In the genomic region with DNA sequence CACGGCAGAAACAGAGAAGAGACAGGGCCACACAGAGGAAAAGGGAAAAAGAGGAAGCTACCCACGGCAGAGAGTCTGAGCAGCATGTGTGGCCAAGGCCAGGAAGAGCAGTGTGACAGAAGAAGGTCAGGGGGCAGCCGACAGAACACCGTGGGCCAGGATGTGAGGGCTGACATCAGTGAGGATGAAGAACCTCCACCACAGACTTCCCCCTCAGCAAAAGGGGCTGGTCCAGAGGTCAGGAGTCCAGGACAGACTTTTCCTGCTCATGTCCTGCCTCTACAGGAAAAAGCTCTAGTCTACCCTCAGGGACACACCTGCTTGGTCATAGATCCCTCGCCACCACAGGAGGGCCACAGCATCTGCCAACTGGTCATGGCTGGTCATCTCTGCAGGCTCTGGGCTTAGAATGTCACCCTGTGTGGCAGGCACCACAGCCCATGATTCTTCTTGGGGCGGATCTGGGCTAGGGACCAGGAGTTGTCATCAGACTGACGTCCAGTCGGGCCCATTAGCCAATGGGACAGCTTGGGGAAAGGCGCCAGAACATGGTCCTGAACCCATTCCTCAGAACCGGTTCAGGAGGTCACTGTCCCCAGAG, we compare ENCODE assay signal across 9 mouse cellular contexts.
DNase-seq lines count a peak whose midpoint lies in the region; ATAC-seq lines count a peak whose summit lies in the region.
"Had no signal": no experiment of that assay in that cellular context is flagged by ENCODE, and none has a peak within 500 bp of the region (broad histone marks: within the 10 kb centered on the region; RNA-seq: fewer than 3 reads in every experiment).

No protein-coding gene starts in this region.

- peaks cover 22% of the 10 kb centered on the region for H3K4me1 ChIP-seq in midbrain, embryonic 10.5 days
- H3K4me1 ChIP-seq in midbrain, embryonic 16.5 days (ENCODE audit: control insufficient read depth, insufficient read depth, low read length), result peaks cover 10% of the 10 kb centered on the region
- peaks cover 61% of the 10 kb centered on the region for H3K4me1 ChIP-seq in kidney, embryonic 15.5 days
- peaks cover 11% of the 10 kb centered on the region for H3K4me1 ChIP-seq in forebrain, embryonic 13.5 days

- H3K4me3 ChIP-seq in midbrain, embryonic 10.5 days, result no peak overlapping the region
- H3K4me3 ChIP-seq in midbrain, embryonic 16.5 days (ENCODE audit: low read depth, low read length), result no peak overlapping the region
- no peak overlapping the region for H3K4me3 ChIP-seq in kidney, embryonic 15.5 days (replicated peaks)
- no peak overlapping the region for H3K4me3 ChIP-seq in forebrain, embryonic 13.5 days

- 77% methylated on average over 10 of the region's 10 CpGs for WGBS in midbrain, embryonic 10.5 days
- WGBS in midbrain, embryonic 16.5 days, result 82% methylated on average over 10 of the region's 10 CpGs
- 54% methylated on average over 10 of the region's 10 CpGs for WGBS in kidney, embryonic 15.5 days
- WGBS in forebrain, embryonic 13.5 days, result 88% methylated on average over 10 of the region's 10 CpGs

- no peaks in the 10 kb centered on the region for H3K27me3 ChIP-seq in midbrain, embryonic 10.5 days (ENCODE audit: low read depth, poor library complexity, severe bottlenecking)
- no peaks in the 10 kb centered on the region for H3K27me3 ChIP-seq in midbrain, embryonic 16.5 days (ENCODE audit: control insufficient read depth, insufficient read depth, low read depth, low read length)
- no peaks in the 10 kb centered on the region for H3K27me3 ChIP-seq in kidney, embryonic 15.5 days
- no peaks in the 10 kb centered on the region for H3K27me3 ChIP-seq in forebrain, embryonic 13.5 days

- H3K4me2 ChIP-seq in midbrain, embryonic 16.5 days (ENCODE audit: low read length), result no peak overlapping the region
- no peak overlapping the region for H3K4me2 ChIP-seq in kidney, embryonic 15.5 days
- no peak overlapping the region for H3K4me2 ChIP-seq in forebrain, embryonic 13.5 days

- no peak overlapping the region for H3K9ac ChIP-seq in midbrain, embryonic 16.5 days (ENCODE audit: low read depth, low read length)
- no peak overlapping the region for H3K9ac ChIP-seq in kidney, embryonic 15.5 days
- no peak overlapping the region for H3K9ac ChIP-seq in forebrain, embryonic 13.5 days

- no peaks in the 10 kb centered on the region for H3K9me3 ChIP-seq in midbrain, embryonic 10.5 days (replicated peaks)
- H3K9me3 ChIP-seq in midbrain, embryonic 16.5 days (replicated peaks; ENCODE audit: control insufficient read depth, low read length, poor library complexity, severe bottlenecking), result no peaks in the 10 kb centered on the region
- H3K9me3 ChIP-seq in kidney, embryonic 15.5 days (replicated peaks), result no peaks in the 10 kb centered on the region
- H3K9me3 ChIP-seq in forebrain, embryonic 13.5 days (replicated peaks), result no peaks in the 10 kb centered on the region

- ATAC-seq in midbrain, embryonic 16.5 days, result no peak
- no peak for ATAC-seq in kidney, embryonic 15.5 days (replicated peaks; ENCODE audit: low FRiP score)
- peak; percentile 71 for ATAC-seq in neutrophil, adult 5-6 weeks (ENCODE audit: extremely low read depth, insufficient number of reproducible peaks, low FRiP score, poor library complexity, severe bottlenecking)
- no peak for ATAC-seq in forebrain, embryonic 13.5 days

- peak; percentile 59 for DNase-seq in gastrocnemius, adult 18-20 months (ENCODE audit: low spot score)
- DNase-seq in gastrocnemius, postnatal 14 days, result no peak
- no peak for DNase-seq in midbrain, embryonic 10.5 days (ENCODE audit: low spot score)
- DNase-seq in layer of hippocampus, postnatal 14 days (ENCODE audit: low spot score in 2 of 2), result no peak
- DNase-seq: thymus, postnatal 14 days had no signal

- peaks cover 91% of the 10 kb centered on the region for H3K36me3 ChIP-seq in midbrain, embryonic 10.5 days
- peaks cover 5% of the 10 kb centered on the region for H3K36me3 ChIP-seq in midbrain, embryonic 16.5 days (ENCODE audit: control insufficient read depth, insufficient read depth, low read length)
- peaks cover 60% of the 10 kb centered on the region for H3K36me3 ChIP-seq in kidney, embryonic 15.5 days
- H3K36me3 ChIP-seq in forebrain, embryonic 13.5 days (ENCODE audit: poor library complexity, severe bottlenecking), result peaks cover 75% of the 10 kb centered on the region

- intact Hi-C loops in gastrocnemius, postnatal 14 days (cut with DNase I; ENCODE audit: low total_unique reads), result no loop called here

- H3K27ac ChIP-seq in midbrain, embryonic 10.5 days (replicated peaks), result 0 out of 2 replicates have a peak overlapping the region, but pooled peaks have one; percentile 7
- no peak overlapping the region for H3K27ac ChIP-seq in midbrain, embryonic 16.5 days (ENCODE audit: low read length)
- 0 out of 2 replicates have a peak overlapping the region, but pooled peaks have one; percentile 35 for H3K27ac ChIP-seq in kidney, embryonic 15.5 days
- H3K27ac ChIP-seq in forebrain, embryonic 13.5 days, result no peak overlapping the region

Comparison
In these comparisons a context has a peak if more than half of its experiments do, and no peak if none do; other contexts are left out.
1. H3K27ac ChIP-seq: peak in midbrain, embryonic 10.5 days (single experiment) and kidney, embryonic 15.5 days (single experiment); none in midbrain, embryonic 16.5 days (single experiment) and forebrain, embryonic 13.5 days (single experiment).